Mouse (Mus musculus) mature B cell (primary cell): ENCODE results near the gene Cpeb1.

ENCODE experiments used
- in situ Hi-C: fragments of 300-500 bp; cut with MboI; formaldehyde crosslinking; loops from 2 replicates; pipeline ENCODE4 v1.14.3; 2019

Gene Cpeb1

DNA sequence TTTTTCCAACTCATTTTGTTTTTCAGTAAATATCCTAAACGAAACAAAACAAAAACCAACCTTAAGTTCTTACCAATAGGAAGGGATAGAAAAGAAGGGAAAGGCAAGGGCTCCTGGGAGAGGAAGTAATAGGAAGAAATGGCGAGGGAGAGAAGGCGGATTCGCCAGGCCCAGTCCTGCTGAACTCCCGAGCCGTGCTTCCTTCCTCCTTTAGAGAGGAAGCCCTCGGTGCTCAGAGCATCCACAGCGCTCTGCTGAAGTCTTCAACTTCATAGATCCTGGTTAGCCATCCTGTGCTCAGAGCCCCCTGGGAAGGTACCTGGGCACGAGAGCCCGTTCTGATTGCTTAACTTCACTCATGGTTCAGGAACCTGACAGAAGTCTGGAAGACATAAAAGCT, 127.6 kb downstream of the Cpeb1 start:
- in situ Hi-C loops: no loop called here

DNA sequence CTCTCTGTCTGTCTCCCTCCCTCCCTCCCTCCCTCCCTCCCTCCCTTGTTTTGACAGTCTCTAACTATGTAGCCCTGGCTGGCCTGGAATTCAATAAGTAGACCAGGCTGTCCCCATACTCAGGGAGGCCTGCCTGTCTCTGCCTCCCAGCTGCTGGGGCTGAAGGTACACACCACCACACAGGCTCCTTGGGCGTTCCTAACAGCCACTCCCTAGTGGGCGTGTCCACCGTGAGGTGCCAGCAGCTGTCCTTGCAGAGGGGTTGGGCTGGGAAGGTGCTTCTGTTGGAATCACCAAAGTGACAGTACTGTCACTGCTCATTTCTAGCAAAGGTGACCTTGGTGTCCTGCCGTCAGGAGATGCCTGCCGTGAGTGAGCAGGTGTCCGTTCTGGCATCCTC, 128.4 kb downstream of the Cpeb1 start:
- in situ Hi-C loops: no loop called here

GRCm38 (mm10) chr7:81326043-81326442, 129.2 kb downstream of the Cpeb1 start:
- in situ Hi-C loops: no loop called here

GRCm38 (mm10) chr7:81321776-81322175, 133.5 kb downstream of the Cpeb1 start:
- in situ Hi-C loops: no loop called here

GRCm38 (mm10) chr7:81319749-81320148, 135.5 kb downstream of the Cpeb1 start:
- in situ Hi-C loops: no loop called here

DNA sequence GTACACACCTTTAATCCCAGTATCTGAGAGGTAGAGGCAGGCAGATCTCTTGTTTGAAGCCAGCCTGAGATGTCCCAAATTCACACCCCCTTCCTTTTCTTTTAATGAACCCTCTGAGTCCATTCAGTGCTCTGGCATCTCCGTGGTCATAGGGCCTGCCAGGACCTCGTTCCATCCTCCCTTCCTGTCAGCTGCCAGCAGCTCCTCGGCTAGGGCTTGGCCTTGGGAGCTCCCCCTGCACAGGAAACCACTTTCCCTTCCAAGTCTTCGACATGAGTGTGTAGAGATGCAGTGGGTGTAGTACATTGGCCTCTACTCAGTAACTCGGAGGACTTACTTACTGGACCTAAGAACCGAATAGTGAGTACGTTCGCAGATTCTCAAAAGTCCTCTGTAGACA, 139.7 kb downstream of the Cpeb1 start:
- in situ Hi-C loops: no loop called here

DNA sequence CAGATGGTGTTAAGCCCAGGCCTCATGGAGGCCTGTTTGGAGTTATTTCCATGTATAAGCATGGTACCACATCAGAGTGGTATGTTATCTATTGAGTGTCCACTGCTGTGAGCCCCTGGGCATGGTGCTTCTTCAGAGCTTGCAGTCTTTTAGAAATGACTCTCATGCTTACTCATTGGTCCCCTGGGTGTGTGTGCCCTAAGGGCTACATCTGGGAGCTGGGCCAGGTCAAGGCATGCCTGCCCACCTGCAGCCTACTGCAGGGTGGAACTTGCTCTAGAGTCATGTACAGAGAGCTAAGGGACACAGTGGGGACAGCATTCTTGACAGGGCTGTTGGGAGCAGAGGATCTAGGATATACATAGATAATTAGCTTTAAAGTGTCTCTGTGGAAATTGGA, 143.7 kb downstream of the Cpeb1 start:
- in situ Hi-C loops: no loop called here

GRCm38 (mm10) chr7:81311130-81311529, 144.1 kb downstream of the Cpeb1 start:
- in situ Hi-C loops: no loop called here

- in situ Hi-C loops: no loop called here
Measured at GRCm38 (mm10) chr7:81309247-81309646, 146.0 kb downstream of the Cpeb1 start.

- in situ Hi-C loops: no loop called here
Measured at GRCm38 (mm10) chr7:81307735-81308134, 147.5 kb downstream of the Cpeb1 start.

DNA sequence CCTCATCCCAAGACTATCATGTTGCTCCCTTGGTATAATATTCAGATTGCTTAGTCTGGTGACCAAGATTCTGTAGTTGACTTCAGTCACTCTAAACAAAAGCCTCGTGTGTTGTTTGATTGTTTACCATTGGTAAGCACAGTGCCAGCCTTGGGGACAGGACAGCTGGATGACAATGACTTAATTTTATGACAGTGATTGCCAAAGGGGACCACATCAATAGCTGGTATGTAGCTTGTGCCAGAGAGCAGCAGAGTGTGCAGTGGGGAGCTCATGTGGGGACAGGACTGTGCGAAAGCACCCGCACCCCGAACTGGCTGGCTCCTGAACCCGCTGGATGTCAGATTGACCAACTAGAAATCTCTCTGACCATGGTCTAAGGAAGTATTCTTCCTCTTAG, 150.6 kb downstream of the Cpeb1 start:
- in situ Hi-C loops: no loop called here

DNA sequence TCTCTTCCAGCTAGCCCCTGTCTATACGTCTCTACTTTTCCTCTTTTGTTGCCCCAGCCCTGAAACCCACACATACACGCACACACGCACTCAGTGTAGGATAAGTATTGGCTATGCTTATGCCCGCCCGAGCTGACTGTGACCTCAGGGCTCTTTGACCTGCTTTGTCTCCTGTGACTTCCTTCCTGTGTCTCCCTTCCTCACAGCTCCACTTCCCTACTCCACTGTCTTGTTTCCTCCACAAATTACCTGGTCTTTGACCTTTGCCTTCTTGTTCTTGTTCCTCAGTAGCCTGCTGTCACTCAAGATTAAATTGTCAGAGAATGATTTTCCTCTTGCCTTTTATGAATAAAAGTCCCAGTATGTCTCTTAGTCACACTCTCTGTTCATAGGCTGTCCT, 151.2 kb downstream of the Cpeb1 start:
- in situ Hi-C loops: no loop called here

- in situ Hi-C loops: no loop called here
Measured at GRCm38 (mm10) chr7:81303682-81304081, 151.6 kb downstream of the Cpeb1 start.

DNA sequence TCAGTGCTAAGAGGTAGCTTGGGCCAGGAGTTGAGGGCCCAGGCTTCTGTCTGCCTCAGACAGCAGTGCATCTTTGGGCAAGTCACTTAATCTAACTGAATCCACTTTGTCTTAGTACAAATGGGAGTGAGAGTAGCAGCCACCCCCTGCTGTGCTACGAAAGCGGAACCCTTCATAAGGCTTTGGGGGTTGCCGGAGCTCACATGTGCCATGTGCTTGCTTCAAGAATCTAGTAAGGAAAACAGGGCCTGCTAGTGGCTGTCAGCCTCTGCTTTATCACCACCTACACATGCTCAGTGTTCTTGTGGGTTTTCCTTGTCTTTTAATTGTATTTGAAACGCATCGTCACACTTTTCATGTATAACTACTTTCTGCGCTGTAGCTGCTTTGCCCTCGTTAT, 153.9 kb downstream of the Cpeb1 start:
- in situ Hi-C loops: no loop called here

- in situ Hi-C loops: no loop called here
Measured at GRCm38 (mm10) chr7:81298206-81298605, 157.1 kb downstream of the Cpeb1 start.
